Comparison of ENCODE assay signal across 12 mouse cellular contexts in genomic region chr12:8347746-8348462, GRCm38 (mm10). TPM values are rescaled to one million over a fixed set of nuclear protein-coding genes. Genes with fewer than 3 reads are reported as not detected.
DNase-seq lines count a peak whose midpoint lies in the region; ATAC-seq lines count a peak whose summit lies in the region.
"Had no signal": no experiment of that assay in that cellular context is flagged by ENCODE, and none has a peak within 500 bp of the region (broad histone marks: within the 10 kb centered on the region; RNA-seq: fewer than 3 reads in every experiment).

No protein-coding gene starts in this region.

- no peaks in the 10 kb centered on the region for H3K9me3 ChIP-seq in hindbrain, embryonic 10.5 days
- H3K9me3 ChIP-seq in hindbrain, embryonic 11.5 days (ENCODE audit: control insufficient read depth, low read length), result no peaks in the 10 kb centered on the region
- no peaks in the 10 kb centered on the region for H3K9me3 ChIP-seq in midbrain, embryonic 10.5 days (replicated peaks)
- no peaks in the 10 kb centered on the region for H3K9me3 ChIP-seq in midbrain, embryonic 14.5 days (ENCODE audit: control insufficient read depth, low read length)
- H3K9me3 ChIP-seq in embryonic facial prominence, embryonic 15.5 days (replicated peaks), result no peaks in the 10 kb centered on the region
- H3K9me3 ChIP-seq in forebrain, embryonic 12.5 days, result no peaks in the 10 kb centered on the region
- H3K9me3 ChIP-seq: embryonic facial prominence, embryonic 12.5 days; neural tube, embryonic 12.5 days had no signal

- H3K27ac ChIP-seq in hindbrain, embryonic 10.5 days, result peak overlapping the region; percentile 77
- H3K27ac ChIP-seq in hindbrain, embryonic 11.5 days (ENCODE audit: low read depth, low read length), result no peak overlapping the region
- H3K27ac ChIP-seq in midbrain, embryonic 10.5 days (replicated peaks), result peak overlapping the region; percentile 75
- H3K27ac ChIP-seq in midbrain, embryonic 14.5 days (replicated peaks; ENCODE audit: low read depth, low read length), result no peak overlapping the region
- peak overlapping the region; percentile 68; the same call in 1 of the 2 replicates for H3K27ac ChIP-seq in embryonic facial prominence, embryonic 15.5 days (replicated peaks)
- H3K27ac ChIP-seq in forebrain, embryonic 12.5 days, result no peak overlapping the region
- H3K27ac ChIP-seq: neural tube, embryonic 12.5 days had no signal

- H3K4me2 ChIP-seq in hindbrain, embryonic 11.5 days (replicated peaks; ENCODE audit: low read depth, low read length), result no peak overlapping the region
- H3K4me2 ChIP-seq in midbrain, embryonic 14.5 days (ENCODE audit: low read length), result no peak overlapping the region
- no peak overlapping the region for H3K4me2 ChIP-seq in embryonic facial prominence, embryonic 15.5 days (replicated peaks)
- no peak overlapping the region for H3K4me2 ChIP-seq in forebrain, embryonic 12.5 days
- H3K4me2 ChIP-seq: embryonic facial prominence, embryonic 12.5 days; neural tube, embryonic 12.5 days had no signal

- H3K27me3 ChIP-seq in hindbrain, embryonic 10.5 days (ENCODE audit: insufficient read depth, poor library complexity, severe bottlenecking), result no peaks in the 10 kb centered on the region
- no peaks in the 10 kb centered on the region for H3K27me3 ChIP-seq in hindbrain, embryonic 11.5 days (ENCODE audit: control insufficient read depth, insufficient read depth, low read length)
- no peaks in the 10 kb centered on the region for H3K27me3 ChIP-seq in midbrain, embryonic 10.5 days (ENCODE audit: low read depth, poor library complexity, severe bottlenecking)
- H3K27me3 ChIP-seq in midbrain, embryonic 14.5 days (ENCODE audit: control insufficient read depth, insufficient read depth, low read length), result no peaks in the 10 kb centered on the region
- no peaks in the 10 kb centered on the region for H3K27me3 ChIP-seq in embryonic facial prominence, embryonic 15.5 days
- H3K27me3 ChIP-seq in forebrain, embryonic 12.5 days, result no peaks in the 10 kb centered on the region
- H3K27me3 ChIP-seq: embryonic facial prominence, embryonic 12.5 days; neural tube, embryonic 12.5 days had no signal

- no peak overlapping the region for H3K4me3 ChIP-seq in hindbrain, embryonic 10.5 days
- no peak overlapping the region for H3K4me3 ChIP-seq in hindbrain, embryonic 11.5 days (ENCODE audit: low read depth, low read length)
- no peak overlapping the region for H3K4me3 ChIP-seq in midbrain, embryonic 10.5 days
- H3K4me3 ChIP-seq in midbrain, embryonic 14.5 days (replicated peaks; ENCODE audit: low read depth, low read length), result no peak overlapping the region
- H3K4me3 ChIP-seq in embryonic facial prominence, embryonic 15.5 days (replicated peaks), result no peak overlapping the region
- H3K4me3 ChIP-seq in forebrain, embryonic 12.5 days (replicated peaks), result no peak overlapping the region
- H3K4me3 ChIP-seq: embryonic facial prominence, embryonic 12.5 days; neural tube, embryonic 12.5 days had no signal

- H3K36me3 ChIP-seq in hindbrain, embryonic 10.5 days, result 0 out of 2 replicates have a peak, but pooled peaks cover 4% of the 10 kb centered on the region
- no peaks in the 10 kb centered on the region for H3K36me3 ChIP-seq in hindbrain, embryonic 11.5 days (ENCODE audit: control insufficient read depth, insufficient read depth, low read length)
- peaks cover 5% of the 10 kb centered on the region for H3K36me3 ChIP-seq in midbrain, embryonic 10.5 days
- H3K36me3 ChIP-seq in midbrain, embryonic 14.5 days (ENCODE audit: control insufficient read depth, insufficient read depth, low read length), result peaks cover 1% of the 10 kb centered on the region; the same call in 1 of the 2 replicates
- no peaks in the 10 kb centered on the region; the same call in 1 of the 2 replicates for H3K36me3 ChIP-seq in embryonic facial prominence, embryonic 15.5 days
- no peaks in the 10 kb centered on the region for H3K36me3 ChIP-seq in forebrain, embryonic 12.5 days (replicated peaks)
- H3K36me3 ChIP-seq: embryonic facial prominence, embryonic 12.5 days had no signal

- WGBS in hindbrain, embryonic 10.5 days, result 75% methylated on average over 8 of the region's 8 CpGs
- 84% methylated on average over 8 of the region's 8 CpGs for whole genome bisulfite sequencing in hindbrain, embryonic 11.5 days
- 88% methylated on average over 8 of the region's 8 CpGs for WGBS in midbrain, embryonic 10.5 days
- whole genome bisulfite sequencing in midbrain, embryonic 14.5 days, result 74% methylated on average over 8 of the region's 8 CpGs
- 76% methylated on average over 8 of the region's 8 CpGs for WGBS in embryonic facial prominence, embryonic 15.5 days
- WGBS in forebrain, embryonic 12.5 days, result 87% methylated on average over 8 of the region's 8 CpGs

- ATAC-seq in hindbrain, embryonic 11.5 days (ENCODE audit: low FRiP score), result no peak
- no peak for ATAC-seq in midbrain, embryonic 14.5 days (ENCODE audit: low FRiP score, low TSS enrichment)
- ATAC-seq in embryonic facial prominence, embryonic 15.5 days (ENCODE audit: insufficient number of reproducible peaks, low FRiP score, low TSS enrichment, low read depth), result no peak
- ATAC-seq in monocyte, adult 5-6 weeks (replicated peaks; ENCODE audit: insufficient number of reproducible peaks, low FRiP score, low TSS enrichment, poor library complexity, severe bottlenecking), result 0 out of 2 replicates have a peak, but pooled peaks have one; percentile 23
- no peak for ATAC-seq in forebrain, embryonic 12.5 days (ENCODE audit: low FRiP score)

- H3K9ac ChIP-seq in hindbrain, embryonic 11.5 days (ENCODE audit: low read depth, low read length), result no peak overlapping the region
- no peak overlapping the region for H3K9ac ChIP-seq in midbrain, embryonic 14.5 days (replicated peaks; ENCODE audit: low read length)
- no peak overlapping the region for H3K9ac ChIP-seq in embryonic facial prominence, embryonic 15.5 days
- no peak overlapping the region for H3K9ac ChIP-seq in forebrain, embryonic 12.5 days
- H3K9ac ChIP-seq: embryonic facial prominence, embryonic 12.5 days; neural tube, embryonic 12.5 days had no signal

- DNase-seq in hindbrain, embryonic 10.5 days (ENCODE audit: low spot score), result no peak
- no peak for DNase-seq in hindbrain, embryonic 11.5 days (ENCODE audit: low spot score)
- no peak for DNase-seq in midbrain, embryonic 10.5 days (ENCODE audit: low spot score)
- DNase-seq in midbrain, embryonic 14.5 days, result no peak
- no peak for DNase-seq in yolk sac, embryonic 10.5 days (ENCODE audit: low spot score)
- DNase-seq: heart, postnatal 36 days; lung, adult 2 months had no signal

- peaks cover 50% of the 10 kb centered on the region for H3K4me1 ChIP-seq in hindbrain, embryonic 10.5 days (replicated peaks)
- 0 out of 2 replicates have a peak, but pooled peaks cover 4% of the 10 kb centered on the region for H3K4me1 ChIP-seq in hindbrain, embryonic 11.5 days (replicated peaks; ENCODE audit: control insufficient read depth, insufficient read depth, low read length)
- H3K4me1 ChIP-seq in midbrain, embryonic 10.5 days, result peaks cover 39% of the 10 kb centered on the region
- no peaks in the 10 kb centered on the region for H3K4me1 ChIP-seq in midbrain, embryonic 14.5 days (ENCODE audit: control insufficient read depth, insufficient read depth, low read length)
- peaks cover 16% of the 10 kb centered on the region; the same call in 1 of the 2 replicates for H3K4me1 ChIP-seq in embryonic facial prominence, embryonic 15.5 days
- H3K4me1 ChIP-seq in forebrain, embryonic 12.5 days, result peaks cover 9% of the 10 kb centered on the region

RNA-seq across cellular contexts. Expression of gene Hs1bp3, which starts 34.7 kb away (rescaled TPM):
- polyA plus RNA-seq in hindbrain, embryonic 10.5 days (2016; fragmentation: Nextera tagmentation; extraction: Ambion mirVana), result 14.2 and 16.7 TPM in 2 replicates
- polyA plus RNA-seq in hindbrain, embryonic 11.5 days (2014; fragmentation: Nextera tagmentation; extraction: Ambion mirVana), result 6.9 TPM in 2 replicates
- 14.9 and 15.8 TPM in 2 replicates for polyA plus RNA-seq in midbrain, embryonic 10.5 days (2016; fragmentation: Nextera tagmentation; extraction: Ambion mirVana)
- polyA plus RNA-seq in midbrain, embryonic 14.5 days (2014; fragmentation: Nextera tagmentation; extraction: Ambion mirVana), result 6.7 and 7.0 TPM in 2 replicates
- polyA plus RNA-seq in embryonic facial prominence, embryonic 15.5 days (2015; fragmentation: Nextera tagmentation; extraction: Ambion mirVana), result 16.5 and 18.9 TPM in 2 replicates
- 1.7 to 6.6 TPM (median 4.0 TPM) in 3 replicates for total RNA-seq in monocyte, adult 5-6 weeks (2017)
- polyA plus RNA-seq in forebrain, embryonic 12.5 days (2016; fragmentation: Nextera tagmentation; extraction: Ambion mirVana), result 11.5 and 11.7 TPM in 2 replicates

RNA-seq across cellular contexts. Expression of gene Gdf7, which starts 46.1 kb away (rescaled TPM):
- polyA plus RNA-seq in hindbrain, embryonic 10.5 days (2016; fragmentation: Nextera tagmentation; extraction: Ambion mirVana), result 0.81 and 1.9 TPM in 2 replicates
- polyA plus RNA-seq in hindbrain, embryonic 11.5 days (2014; fragmentation: Nextera tagmentation; extraction: Ambion mirVana), result 0.59 and 1.4 TPM in 2 replicates
- polyA plus RNA-seq in midbrain, embryonic 10.5 days (2016; fragmentation: Nextera tagmentation; extraction: Ambion mirVana), result 0.19 and 0.48 TPM in 2 replicates
- polyA plus RNA-seq in midbrain, embryonic 14.5 days (2014; fragmentation: Nextera tagmentation; extraction: Ambion mirVana), result 0.25 TPM in 1 of 2 replicates, not detected in the other
- polyA plus RNA-seq in embryonic facial prominence, embryonic 15.5 days (2015; fragmentation: Nextera tagmentation; extraction: Ambion mirVana), result 0.54 and 0.85 TPM in 2 replicates
- total RNA-seq in monocyte, adult 5-6 weeks (2017), result not detected in 3 replicates
- polyA plus RNA-seq in forebrain, embryonic 12.5 days (2016; fragmentation: Nextera tagmentation; extraction: Ambion mirVana), result 0.27 and 0.34 TPM in 2 replicates

Comparison
In these comparisons a context has a peak if more than half of its experiments do, and no peak if none do; other contexts are left out.
1. H3K27ac ChIP-seq: peak in hindbrain, embryonic 10.5 days (single experiment), midbrain, embryonic 10.5 days (single experiment) and embryonic facial prominence, embryonic 15.5 days (single experiment); none in hindbrain, embryonic 11.5 days (single experiment), midbrain, embryonic 14.5 days (single experiment) and forebrain, embryonic 12.5 days (single experiment).